Mouse (Mus musculus) ovary, postnatal 14 days (tissue): ENCODE results near the gene Gm6370.
"Not testable (repeated sequence)": the region's sequence is repeated elsewhere in the genome, so short reads cannot be mapped to it uniquely, and the experiment has no call there.

Source experiments
- DNase-seq: peaks from one replicate; pipeline ENCODE4 v3.0.0; 2022; ENCODE audit warnings: low spot score

The Gm6370 gene

DNA sequence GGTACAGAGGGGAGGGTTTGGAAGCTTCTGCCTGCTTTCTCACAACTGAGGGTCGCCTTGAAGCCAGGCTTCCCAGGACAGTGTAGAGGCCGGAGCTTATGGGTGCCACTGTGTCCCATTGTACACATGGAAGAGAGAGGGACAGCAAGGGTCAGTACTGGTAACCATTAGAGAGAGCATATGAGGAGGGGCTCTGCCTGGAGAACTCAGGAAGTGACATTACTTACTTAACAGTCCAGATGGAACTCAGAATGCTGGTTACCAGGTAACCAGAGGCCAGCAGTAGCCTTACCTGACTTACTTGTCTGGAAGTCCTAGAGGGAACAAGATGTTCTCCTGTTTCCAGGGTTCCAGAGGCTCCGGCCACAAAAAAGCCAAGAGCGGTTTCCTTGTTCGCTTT lies at the start of gene Gm6370:
Gene Gm6370 (plus strand): TSS at position 301 of the 400 bp plus-strand sequence.
- DNase-seq = not testable (repeated sequence)

DNA sequence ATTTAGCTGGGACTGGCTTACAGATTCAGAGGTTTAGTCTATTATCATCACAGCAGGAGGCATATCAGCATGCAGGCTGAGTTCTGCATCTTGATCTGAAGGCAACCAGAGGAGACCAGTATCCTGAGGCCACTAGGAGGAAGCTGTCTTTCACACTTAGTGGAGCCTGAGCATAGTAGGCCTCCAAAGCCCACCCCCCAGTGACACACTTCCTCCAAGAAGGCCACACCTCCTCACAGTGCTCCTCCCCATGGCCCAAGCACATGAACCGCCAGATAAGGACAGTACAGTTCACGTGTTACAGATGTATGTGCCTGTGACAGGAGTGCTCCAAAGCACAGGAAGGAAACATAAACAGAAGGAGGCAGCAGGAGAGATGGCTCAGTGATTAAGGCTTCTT lies 48.4 kb upstream of the Gm6370 start:
- DNase-seq = no peak

- no peak for DNase-seq
Observed at GRCm38 (mm10) chr5:146446633-146447032, 44.5 kb upstream of the Gm6370 start.

- DNase-seq = no peak
Observed at GRCm38 (mm10) chr5:146451592-146452254, 39.4 kb upstream of the Gm6370 start.

DNA sequence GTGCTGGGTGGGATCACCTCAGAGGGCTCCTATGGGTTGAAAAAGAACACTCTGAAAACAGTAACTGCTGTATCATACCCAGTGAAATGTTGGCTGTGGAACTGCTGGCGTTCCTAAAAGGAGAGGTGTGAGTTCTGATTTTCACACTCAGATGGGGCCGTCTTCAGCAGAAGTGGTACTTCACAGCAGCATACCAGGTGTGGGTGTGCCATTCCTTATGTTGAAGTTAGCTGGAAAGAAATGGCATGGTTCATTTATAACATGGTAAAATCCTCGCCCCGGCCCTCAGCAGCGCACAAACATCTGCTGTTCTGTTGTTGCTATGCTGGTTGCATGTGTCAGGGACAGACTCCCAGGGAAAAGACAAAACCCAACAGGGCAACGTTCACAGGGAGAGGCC lies 37.6 kb upstream of the Gm6370 start:
- DNase-seq = no peak

DNA sequence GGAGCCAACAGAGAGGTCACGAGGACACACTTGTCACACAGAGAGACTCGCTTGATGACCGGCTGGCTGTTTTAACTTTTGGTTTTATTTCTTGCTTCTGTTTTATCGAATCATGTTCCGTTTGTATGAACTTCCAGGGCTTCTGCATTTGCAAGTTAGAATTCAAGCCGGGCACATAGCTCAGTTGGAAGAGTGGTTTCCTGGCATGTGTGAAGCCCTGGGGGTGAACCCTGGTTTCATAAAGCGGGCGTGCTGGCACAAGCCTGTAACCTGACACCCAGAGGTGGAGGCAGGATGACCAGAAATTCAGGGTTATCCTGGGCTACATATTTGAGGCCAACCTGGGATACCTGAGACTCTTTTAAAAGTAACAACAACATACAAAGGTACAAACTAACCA lies 29.6 kb upstream of the Gm6370 start:
- no peak for DNase-seq

GRCm38 (mm10) chr5:146466663-146467062 lies 24.5 kb upstream of the Gm6370 start:
- no peak for DNase-seq

DNA sequence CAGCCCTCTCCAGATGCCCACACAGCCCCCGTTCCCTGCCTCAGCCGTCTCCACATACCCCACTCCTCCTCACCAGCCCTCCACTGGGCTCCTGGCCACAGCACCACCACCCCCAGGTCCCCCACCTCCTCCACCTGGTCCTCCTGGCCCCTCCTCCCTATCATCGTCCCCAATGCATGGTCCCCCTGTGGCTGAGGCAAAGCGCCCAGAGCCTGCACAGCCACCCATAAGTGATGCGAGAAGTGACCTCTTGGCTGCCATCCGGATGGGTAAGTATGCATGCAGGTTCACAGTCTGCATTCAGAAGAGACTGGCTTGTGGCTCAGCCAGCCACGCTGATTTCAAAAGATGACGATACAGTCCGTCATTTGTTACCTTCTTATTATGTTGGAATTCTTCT lies 22.9 kb upstream of the Gm6370 start:
- no peak for DNase-seq

DNA sequence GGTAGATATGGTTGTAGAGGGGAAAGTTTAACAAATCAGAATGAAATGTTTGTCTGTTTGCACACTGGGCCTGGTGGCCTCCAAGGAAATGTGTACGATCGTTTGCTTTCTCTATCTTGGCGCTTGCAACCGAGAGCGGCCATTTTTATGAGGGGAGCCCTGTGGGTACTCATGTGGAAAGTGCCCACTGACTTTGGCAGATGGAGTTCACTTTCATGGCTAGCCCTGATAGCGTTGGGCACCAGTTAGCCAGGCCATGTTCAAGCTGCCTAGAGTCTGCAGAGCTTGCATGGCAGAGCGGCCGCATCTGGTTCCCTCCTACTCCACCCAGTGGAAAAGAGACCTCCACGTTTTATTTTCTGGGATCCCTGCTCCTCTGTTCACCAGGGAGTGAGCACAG lies 20.3 kb upstream of the Gm6370 start:
- DNase-seq = no peak

- no peak for DNase-seq
Observed at GRCm38 (mm10) chr5:146471311-146471710, 19.9 kb upstream of the Gm6370 start.

DNA sequence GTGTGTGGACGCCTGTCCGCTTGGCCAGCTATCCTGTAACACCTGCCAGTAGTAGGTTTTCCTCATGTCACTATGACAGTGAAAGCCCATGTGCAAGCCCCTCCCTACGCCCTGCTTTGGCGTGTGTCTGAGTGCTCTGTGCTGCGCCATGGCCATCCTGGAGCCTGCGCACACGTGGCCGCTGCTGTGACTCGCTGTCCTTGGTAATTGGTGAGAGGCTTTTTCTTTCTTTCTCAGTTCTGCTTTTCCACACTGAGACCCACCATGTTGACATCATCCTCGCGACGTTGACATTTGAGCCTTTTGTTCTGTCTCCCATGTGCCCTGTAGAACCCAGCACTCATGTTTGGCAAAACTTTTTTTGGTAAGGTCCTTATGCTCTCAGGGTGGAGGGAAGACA lies 19.3 kb upstream of the Gm6370 start:
- DNase-seq = no peak

DNA sequence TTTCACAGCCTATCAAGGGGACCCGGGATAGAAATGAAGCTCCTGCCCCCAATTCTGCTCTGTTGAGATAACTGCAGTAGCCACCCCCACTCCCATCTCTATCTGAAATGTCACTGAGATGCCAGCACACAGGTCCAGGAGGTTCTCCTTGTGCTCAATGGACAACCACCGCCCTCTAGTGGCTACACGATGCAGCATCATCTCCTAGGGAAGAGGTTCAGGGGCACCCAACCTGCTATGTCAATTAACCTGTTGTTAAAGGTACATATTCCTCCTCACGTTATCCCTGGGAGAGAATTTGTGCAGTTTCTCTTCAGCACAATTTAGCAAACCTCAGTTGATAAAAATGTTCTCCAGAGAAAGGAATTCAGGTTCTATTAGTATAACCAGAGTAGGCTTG lies 11.6 kb upstream of the Gm6370 start:
- DNase-seq = peak; percentile 12

- DNase-seq = not testable (repeated sequence)
Observed at GRCm38 (mm10) chr5:146481665-146482064, 9.5 kb upstream of the Gm6370 start, which contains the start of gene Gm6408. Gene Gm6408, plus strand, starts transcription at chr5:146481965.

GRCm38 (mm10) chr5:146488959-146489358 lies 2.2 kb upstream of the Gm6370 start:
- DNase-seq = peak; percentile 5

- DNase-seq = not testable (repeated sequence)
Observed at GRCm38 (mm10) chr5:146502099-146502498, 10.9 kb downstream of the Gm6370 start, which contains the start of gene 4930449I24Rik. Gene 4930449I24Rik, plus strand, starts transcription at chr5:146502399.

- DNase-seq = not testable (repeated sequence)
Observed at GRCm38 (mm10) chr5:146513823-146514222, 22.7 kb downstream of the Gm6370 start, which contains the start of gene Gm3402. Gene Gm3402, plus strand, starts transcription at chr5:146514123.

- DNase-seq = not testable (repeated sequence)
Observed at GRCm38 (mm10) chr5:146525501-146525900, 34.3 kb downstream of the Gm6370 start, which contains the start of gene Gm3404. Gene Gm3404, plus strand, starts transcription at chr5:146525801.

GRCm38 (mm10) chr5:146537347-146537746 lies 46.2 kb downstream of the Gm6370 start, which contains the start of gene Gm3409:
Gene Gm3409, plus strand, starts transcription at chr5:146537647.
- DNase-seq = not testable (repeated sequence)
